Mouse (Mus musculus) embryonic fibroblast, embryonic 13.5 days (primary cell): ENCODE results near the gene Srp9.

Source experiments
- CTCF ChIP-seq: IDR thresholded peaks from 2 replicates; pipeline ENCODE4 v1.5.1; 2011; ENCODE audit warnings: mild to moderate bottlenecking, control low read depth, low read length, moderate library complexity, borderline replicate concordance; ENCODE audit not compliant: insufficient read depth
- POLR2A ChIP-seq: IDR thresholded peaks from 2 replicates; pipeline ENCODE4 v1.6.1; 2011; ENCODE audit warnings: low read depth, mild to moderate bottlenecking, control low read depth, low read length, moderate library complexity

- TF ChIP-seq CTCF (no peak), POLR2A (no peak)
Measured at GRCm38 (mm10) chr1:182088844-182089418, 35.6 kb upstream of the Srp9 start.
